Mouse (Mus musculus): ENCODE data around the gene a.

a gene

DNA sequence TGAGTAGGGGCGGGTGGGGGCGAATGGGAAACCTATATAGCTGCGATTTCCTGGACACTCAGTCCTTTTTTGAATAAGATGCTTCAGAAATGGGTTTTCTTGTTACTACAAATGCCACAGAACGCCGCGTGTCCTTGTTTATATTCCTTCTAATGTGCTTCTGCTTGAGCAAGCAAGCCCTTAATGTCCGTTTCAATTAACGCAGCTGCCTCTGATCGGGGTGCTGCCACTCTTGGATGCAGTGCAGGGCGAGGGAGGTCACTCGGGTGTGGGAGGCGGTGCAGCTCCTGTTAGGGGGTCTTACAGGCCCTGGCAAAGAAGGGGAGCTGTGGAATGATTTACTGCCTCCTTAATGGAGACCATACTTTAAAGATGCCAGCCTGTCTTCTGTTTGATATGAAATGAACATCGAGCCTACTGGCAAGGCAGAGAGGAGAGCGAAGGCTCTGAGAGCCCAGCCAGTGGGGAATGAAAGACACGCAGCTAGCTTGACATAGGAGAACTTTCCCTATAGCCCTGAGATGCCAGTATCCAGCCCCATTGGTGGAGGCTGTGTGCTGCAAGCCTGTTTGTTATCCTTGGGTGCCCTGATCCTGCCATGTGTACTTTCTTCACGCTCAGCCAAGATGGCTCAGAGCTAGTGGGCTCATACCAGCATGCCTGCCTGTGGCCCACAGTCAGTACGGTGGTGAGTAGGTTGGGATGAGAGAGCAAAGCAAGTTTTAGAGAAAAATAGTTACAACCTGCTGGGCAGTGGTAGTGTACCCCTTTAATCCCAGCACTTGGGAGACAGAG is 8.1 kb upstream of the a start:
- no peak for DNase-seq

DNA sequence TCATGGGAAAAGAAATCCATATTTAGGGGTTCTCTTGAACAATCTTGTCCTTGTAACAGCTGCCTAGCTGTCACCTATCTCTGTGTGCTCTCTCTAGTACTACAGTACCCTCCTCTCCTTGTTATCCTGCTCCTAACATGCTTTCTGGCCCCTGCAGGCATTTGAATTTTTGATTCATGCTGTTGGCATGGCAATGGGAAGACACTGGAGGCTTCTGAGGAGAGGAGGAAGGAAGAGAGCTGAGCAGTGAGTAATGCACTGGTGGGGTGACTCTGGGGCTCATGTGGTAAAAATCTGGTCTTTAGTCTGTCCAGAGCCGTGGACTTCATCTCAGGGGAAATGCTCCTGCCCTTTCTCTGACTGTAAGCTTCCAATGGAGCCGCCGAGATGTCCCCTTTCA is 5.9 kb upstream of the a start:
- DNase-seq = no peak

DNA sequence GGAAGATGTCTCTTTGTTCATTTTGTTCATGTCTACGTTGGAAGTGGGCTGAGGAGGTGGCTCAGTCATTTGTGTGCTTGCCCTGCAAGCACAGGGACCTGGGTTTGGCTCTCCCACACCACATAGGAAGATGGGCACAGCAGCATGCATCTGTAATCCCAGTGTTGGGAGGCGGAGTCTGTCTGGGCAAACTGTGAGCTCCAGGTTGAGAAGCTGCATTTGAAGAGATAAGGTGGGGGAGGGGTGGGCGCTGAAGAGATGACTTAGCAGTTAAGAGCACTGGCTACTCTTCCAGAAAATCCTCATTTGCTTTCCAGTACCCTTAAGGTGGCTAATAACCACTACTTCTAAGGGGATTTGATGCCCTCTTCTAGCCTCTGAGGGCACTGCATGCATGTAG is 5.0 kb upstream of the a start:
- no peak for DNase-seq

DNA sequence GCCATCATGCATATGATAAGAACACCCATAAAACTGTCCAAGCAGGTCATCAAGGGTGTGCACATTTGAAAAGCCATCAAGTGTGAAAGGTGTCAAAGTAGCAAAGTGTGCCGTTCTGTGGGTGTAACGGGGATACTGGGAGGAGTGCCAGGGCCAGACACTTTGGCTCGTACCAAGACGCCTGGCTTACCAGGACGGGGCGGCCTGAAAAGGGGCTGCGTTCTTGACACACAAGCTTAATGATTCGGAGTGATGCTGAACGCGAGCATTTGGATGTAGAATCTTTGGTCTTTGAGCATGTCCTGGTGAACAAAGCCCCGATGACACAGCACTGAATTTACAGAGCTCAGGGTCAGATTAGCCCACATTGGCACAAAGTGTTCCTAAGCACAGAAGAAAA is 4.4 kb upstream of the a start:
- no peak for DNase-seq

DNA sequence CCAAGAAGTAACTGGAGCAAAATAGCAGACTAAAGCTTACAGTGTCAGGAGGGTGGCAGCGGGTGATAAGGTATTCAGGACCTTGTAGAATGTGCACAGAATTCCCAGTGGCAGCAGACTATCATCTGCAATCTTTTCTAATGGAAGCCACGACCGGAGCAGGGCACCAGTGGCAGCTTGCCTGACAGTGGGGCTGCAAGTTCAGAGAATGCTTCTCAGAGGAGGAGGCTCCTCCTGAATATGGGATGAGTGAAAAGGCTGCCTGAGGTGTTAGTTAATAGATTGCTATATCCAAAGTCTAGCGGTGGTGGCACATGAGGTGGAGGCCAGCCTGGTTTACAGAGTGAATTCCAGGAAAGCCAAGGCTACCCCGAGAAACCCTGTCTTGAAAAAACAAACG is 1.8 kb upstream of the a start:
- no peak for DNase-seq

DNA sequence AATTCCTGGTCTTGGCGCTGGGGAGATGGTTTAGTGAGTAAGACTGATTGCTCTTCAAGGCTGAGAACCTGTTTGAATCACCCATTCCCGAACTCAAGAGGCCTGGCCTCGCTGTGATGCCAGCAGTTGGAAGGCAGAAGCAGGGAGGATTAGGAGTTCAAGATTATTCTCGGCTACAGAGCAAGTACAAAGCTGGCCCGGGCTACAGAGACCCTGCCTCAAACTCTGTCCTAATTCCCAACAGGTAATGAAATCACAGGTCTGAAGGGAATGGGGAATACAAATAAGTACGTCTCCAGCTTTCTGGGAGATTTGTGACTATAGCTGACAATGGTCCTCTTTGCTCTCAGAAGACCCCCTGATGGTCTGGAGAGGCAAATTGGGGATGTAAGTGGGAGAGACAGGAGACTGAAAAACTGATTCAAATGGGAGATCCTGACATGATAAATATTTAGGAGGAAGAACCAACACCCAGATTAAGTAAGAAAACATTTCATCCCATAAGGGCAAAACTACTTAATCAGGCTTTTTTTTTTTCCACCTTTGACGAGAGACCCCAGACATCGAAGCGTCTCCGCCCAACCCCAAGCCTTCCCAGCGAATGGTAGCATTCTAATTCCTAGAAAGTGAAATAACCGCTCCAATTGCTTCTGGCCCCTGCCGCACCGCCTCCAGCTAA is 1.1 kb upstream of the a start:
- peak in 1 of 2 experiments; percentile 16 for DNase-seq

DNA sequence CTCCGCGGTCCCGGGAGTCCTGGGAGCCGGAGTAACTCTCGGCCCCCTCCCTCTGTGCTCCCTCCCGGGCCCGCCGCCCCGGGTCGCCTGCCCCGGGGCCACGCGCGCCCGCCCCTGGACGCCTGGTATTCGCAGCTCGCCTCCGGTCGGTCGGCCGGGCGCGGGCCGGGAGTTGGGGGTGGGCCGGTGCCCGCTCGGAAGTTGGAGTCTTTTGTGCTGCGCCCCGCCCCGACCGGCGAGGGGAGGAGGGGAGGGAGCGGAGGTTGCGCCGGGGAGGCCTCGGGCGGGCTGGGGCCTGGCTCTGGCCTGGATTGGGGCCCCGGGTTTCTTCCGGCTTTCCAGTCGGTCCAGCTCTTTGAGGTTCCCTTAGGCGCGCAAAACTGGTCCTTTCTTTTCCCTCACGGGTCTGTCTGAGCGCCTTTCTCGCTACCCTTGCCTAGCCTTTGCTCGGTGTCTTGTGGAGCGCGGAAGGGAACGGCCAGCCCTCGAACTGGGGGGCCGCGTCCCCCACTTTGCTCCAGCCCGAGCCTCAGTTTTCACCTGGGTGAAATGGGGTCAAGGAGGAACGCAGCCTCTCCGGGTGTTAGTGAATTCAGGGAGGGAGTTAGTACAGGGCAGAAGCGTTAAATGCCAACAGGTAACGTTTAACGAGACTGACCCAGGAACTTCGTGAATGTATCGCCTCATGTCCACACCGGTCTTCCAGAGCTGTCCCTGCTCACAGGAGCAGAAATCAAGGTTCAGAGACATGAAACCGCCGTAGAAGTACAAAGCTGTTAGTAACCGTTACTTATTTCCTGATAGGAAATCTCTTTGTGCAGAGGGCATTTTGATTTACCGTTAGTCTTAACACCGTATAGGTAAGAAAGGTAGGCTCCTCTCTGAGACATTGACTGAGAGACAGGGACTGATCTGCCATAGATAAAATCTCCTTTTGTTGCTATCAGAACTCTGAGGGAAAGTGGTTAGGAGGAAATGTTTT is 750 bp downstream of the a start:
- peak; percentile 80 to 88 for DNase-seq

DNA sequence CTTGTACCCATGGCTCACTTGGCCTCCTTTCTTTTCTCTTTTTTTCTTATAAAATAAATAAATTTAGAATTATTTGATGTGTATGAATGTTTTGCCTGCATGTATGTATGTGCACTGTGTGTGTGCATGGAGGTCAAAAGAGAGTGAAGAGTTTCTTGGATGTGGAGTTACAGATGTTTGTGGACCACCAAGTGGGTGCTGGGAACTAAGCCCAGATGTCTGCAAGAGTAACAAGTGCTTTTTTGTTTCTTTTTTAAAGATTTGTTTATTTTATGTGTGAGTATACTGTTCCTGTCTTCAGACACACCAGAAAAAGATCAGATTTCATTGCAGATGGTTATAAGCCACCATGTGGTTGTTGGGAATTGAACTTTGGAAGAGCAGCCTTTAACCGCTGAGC is 12.2 kb downstream of the a start:
- DNase-seq = no peak

DNA sequence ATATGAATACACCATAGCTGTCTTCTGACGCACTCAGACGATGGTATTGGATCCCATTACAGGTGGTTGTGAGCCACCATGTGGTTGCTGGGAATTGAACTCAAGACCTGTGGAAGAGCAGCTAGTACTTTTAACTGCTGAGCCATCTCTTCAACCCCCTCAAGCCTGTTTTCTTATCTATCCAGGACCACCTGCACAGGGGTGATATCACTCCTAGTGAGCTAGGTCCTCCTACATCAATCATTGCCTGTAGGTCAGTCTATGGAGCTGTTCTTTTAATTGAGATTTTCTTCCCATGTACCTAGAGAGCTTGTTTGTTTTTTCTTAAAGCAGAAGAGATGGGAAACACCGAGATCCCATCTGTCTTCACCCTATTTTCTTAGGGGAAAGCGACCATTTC is 12.6 kb downstream of the a start:
- DNase-seq = no peak

DNA sequence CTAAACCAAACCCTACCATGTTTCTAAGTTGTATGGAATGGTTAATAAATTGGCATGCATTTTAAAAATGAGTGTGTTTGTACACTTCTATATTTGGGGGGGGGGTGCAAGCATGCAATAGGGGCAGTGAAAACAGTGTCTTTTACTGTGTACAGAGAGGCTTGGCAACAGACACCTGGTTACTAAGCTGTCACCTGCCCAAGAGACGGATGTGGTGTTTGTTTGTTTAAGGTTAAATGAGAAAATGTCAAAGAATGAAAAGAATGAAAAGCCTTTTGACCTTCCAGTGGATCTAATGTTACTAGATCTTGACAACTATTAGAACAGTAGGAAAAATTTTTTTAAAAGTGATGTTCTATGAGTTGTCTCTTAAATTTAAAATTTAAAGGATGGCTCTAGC is 16.5 kb downstream of the a start:
- no peak for DNase-seq

DNA sequence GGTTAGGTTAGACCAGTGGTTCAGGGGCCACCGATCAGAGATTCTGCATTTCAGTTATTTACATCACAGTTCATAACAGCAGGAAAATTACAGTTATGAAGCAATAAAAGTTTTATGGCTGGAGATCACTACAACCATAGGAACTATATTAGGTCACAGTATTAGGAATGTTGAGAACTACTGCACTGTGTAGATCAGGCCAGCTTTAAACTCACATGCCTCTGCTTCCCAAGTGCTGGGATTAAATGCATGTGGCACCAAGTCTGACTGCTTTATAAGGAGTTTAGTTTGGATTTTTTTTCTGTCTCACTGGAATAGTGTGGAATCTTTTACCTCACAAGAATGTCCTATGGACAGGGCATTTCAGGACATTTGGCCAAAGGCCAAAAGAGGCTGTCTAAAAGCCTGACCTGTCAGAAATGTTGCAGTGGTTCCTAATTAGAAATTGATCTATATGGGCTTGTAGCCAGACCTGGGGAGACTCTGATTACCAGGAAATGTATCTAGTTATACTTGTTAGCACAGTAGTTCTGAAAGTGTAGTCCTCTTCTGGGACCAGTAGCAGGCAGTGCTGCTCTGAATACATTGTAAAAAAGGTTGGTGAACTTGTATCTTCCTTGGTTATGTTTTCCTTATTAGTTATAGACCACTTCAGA is 18.0 kb downstream of the a start:
- DNase-seq = no peak

DNA sequence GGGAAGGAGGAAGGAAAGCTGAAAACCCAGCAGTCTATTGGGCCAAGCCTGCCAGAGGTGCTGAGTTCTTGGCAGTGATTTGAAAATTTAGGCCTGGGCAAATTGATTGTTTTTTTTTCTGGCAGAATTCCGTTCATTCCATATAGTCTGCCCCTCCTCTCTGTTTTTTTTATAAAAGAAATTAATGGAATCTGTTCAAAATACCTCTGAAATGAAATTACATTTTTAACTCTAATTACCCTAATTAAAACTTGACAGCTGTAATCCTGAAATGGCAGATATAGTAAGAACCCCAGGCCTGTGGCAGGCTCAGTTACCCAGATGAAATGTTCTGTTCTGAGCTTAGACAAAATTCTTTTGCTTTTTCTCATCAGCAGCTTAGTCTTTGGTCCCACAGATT is 19.6 kb downstream of the a start:
- no peak for DNase-seq

DNA sequence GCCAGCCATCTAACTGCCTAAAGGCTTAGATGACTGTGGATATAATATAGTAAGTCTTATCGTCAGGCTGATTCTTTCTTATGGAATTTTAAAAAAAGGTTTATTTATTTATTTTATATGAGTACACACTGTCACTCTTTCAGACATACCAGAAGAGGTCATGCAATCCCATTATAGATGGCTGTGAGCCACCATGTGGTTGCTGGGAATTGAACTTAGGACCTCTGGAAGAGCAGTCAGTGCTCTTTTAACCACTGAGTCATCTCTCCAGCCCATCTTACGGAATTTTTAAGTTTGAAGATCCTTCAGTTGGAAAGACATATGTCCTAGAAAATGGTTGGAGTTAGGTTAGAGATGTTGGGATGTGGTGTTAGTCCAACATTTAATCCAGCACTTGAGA is 22.2 kb downstream of the a start:
- DNase-seq = no peak

DNA sequence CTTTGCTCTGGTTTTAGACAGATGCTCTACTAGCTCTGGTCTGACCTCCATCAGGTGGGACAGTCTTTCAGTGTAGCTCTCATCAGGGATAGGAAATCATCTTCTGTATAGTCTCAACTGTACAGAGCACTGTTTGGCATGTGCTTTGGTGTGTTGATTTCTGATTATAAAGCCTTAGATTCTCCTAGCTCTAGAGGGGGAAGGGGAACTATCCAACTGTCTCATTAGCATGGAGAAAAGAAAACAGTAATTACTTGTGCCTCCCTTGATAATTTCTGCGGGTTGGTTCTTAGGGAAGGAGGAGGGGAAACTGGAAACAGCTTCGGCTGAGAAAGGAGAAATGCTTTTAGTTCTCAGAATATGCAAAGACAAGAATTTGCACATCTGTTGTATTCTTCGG is 25.9 kb downstream of the a start:
- DNase-seq = no peak

DNA sequence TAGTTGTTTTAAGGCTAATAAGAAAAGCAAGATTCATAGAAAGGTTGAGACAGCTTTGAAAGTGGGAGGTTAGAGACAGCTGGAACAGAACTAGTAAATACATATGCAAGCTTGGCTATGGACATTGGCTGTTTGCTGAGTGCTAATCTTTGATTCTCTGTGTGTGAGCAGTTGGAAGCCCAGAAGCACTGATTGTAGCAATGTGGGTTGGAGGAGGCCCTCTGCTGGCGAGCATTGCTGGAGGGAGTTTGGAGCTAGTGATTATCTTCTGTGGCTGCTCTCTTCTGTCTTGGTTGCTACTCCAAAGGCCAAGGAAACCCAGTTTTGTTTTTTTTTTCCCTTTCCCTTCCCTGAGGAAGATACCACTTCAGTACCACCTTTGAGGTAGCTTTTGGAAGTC is 26.6 kb downstream of the a start:
- peak; percentile 15 to 27 for DNase-seq

DNA sequence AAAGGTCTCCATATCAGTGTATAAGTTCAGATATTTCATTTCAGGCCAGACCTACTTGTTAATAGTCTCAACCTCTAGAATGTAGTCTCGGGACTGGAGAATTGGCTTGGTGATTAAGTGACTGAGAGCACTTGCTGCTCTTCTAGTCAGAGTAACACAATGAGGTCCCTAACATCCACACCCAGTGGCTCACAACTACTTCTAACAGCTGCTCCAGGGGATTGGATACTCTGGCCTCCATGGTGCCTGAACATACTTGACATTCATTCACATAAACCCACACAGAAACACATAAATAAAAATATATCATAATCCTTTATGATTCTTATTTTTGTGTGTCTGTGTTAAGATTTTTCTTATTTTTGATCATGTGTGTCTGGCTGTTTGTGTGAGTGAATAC is 27.4 kb downstream of the a start:
- DNase-seq = no peak

DNA sequence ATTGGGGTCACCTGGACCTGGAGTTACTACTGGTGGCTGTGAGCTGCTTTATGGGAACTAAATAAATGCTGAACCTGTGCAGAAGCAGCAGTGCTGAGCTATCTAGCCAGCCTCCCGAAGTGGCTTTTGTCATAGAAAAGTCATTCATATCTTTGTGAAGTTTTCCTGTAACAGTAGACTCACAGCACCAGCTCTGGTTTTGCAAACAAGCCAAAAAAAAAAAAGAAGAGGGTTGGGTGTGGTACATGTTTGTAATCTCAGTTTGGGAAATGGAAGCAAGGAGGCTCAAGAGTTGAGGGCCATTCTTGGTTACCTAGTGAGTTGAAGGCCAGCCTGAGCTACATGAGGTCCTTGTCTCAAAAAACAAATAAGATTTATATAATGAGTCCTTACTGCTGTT is 29.1 kb downstream of the a start:
- no peak for DNase-seq

DNA sequence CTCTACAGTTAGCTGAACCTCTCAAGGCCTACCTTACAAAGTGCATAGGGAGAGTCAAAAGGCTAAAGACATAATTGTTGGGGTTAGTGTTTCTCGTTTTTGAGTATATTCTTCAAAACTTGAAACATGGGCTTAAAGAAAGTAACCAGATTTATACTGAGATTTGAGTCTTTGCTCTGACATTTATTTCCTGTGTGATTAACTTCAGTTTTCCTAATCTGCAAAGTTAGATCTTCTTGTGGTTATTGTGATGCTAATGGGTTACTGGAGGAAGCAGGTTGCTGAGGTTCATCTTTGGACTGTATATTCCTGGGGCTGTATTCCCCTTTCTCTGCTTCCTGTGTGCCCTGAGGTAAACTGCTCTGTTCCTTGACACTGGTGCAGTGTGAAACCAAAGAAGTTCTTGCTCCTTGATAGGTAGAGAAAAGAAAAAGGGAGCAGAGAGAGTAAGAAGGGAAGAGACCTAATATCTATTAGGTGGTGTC is 34.9 kb downstream of the a start:
- no peak for DNase-seq

DNA sequence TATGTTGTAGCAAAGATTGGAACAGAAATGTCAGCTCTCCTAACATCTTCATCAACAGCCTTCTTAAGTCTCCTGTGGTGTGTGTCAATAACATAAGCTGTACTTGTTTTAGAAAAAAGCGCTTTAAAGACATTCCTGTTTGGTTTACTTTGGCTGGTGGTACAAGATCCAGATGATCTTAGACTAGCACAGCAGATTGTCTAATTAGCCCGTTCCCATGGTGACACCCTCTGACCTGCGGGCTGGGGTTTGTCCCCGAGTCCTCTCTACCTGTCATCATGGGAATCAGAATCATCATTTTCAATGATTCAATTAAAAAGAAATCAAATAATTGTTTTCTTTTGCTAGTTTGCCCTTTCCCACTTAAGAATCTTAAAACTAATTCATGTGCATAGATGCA is 36.3 kb downstream of the a start:
- no peak for DNase-seq

DNA sequence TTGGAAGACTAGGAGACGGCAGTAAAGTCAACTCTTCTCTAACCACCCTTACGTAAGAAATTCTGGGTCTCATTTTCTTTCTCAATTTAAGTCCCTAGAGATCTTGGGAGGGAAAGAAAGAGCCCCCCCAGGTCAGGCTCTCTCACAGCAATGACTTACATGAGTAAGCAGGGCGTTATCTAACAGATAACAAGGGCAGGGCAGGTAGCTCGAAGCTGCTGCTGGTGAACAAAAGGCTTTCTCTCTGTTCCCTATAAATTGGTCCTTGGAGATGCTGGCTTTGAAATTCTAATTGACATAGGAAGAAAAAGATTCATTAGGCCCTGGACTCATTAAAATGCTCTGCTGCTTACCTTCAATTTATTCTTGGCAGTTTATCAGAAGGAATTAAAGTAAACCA is 41.3 kb downstream of the a start:
- no peak for DNase-seq

DNA sequence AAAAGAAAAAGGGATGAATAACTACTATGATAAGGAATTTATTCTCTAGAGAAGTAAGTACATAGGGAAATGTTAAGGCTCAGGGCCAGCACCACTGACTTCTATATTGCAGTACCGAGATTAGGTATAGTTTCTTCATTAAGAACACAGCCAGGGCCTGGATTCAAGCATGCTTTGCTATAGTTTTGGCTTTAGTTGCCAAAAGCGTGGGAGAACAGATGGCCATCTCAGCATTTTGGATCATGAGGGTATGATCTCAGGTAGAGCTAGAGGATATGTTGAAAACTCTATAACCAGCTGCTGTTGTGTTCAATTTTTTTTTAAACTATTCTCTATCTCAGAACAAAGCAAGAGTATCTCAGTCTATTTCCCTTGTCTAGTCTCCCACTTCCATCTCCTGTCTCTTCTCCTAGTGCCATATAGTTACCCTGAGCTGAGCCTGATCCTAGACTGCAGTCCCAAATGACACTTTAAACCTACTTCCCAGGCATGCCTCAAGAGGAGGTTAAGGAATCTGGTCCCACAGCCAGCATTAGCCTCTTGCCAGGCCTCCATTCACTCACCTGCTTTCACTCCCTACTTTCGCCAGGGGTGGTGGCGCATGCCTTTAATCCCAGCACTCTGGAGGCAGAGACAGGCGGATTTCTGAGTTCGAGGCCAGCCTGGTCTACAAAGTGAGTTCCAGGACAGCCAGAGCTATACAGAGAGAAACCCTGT is 43.1 kb downstream of the a start:
- no peak for DNase-seq

DNA sequence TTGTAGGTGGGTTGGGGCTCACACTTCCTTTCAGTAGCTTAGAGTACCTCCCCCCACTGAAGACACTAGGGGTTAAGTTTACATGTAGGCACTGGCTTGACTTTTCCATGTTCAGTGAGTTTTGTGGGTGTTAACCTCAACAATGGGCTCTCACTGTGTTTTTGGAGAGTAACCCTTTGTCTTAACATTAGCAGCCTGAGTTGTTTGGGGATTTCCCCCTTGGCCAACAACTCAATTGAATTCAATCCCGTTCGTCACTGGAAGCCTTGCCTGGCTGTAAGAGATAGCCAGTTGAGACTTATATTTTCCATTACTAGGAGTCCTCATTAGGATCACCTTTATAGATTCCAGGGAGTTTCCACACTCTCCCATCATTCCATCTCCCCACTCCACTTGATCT is 45.3 kb downstream of the a start:
- no peak for DNase-seq

Measured in thymus, postnatal 36 days (tissue).